Mouse (Mus musculus) lung, postnatal 0 days (tissue): ENCODE measurements around the gene Gm15217. TPM values are rescaled to one million over a fixed set of nuclear protein-coding genes. Genes with fewer than 3 reads are reported as not detected.

Source experiments
- ATAC-seq: fragments of 200-750 bp; cut with Nextera tagmentation; 2 replicates; pipeline ENCODE4 v1.8.0; 2017; ENCODE audit warnings: moderate library complexity
- DNase-seq: peaks from one replicate; pipeline ENCODE4 v3.0.0-alpha.2; 2016; ENCODE audit warnings: low spot score
- H3K27ac ChIP-seq: fragments of 300-500 bp; sonication (generic); 2 replicates; pipeline ENCODE4 v1.5.1; 2014; ENCODE audit warnings: antibody characterized with exemption, mild to moderate bottlenecking, low read length, mixed read lengths
- H3K27me3 ChIP-seq: fragments of 300-500 bp; sonication (generic); replicated peaks from 2 replicates; pipeline ENCODE4 v1.6.1; 2014; ENCODE audit warnings: low read length, mixed read lengths; ENCODE audit not compliant: insufficient read depth
- H3K36me3 ChIP-seq: fragments of 300-500 bp; sonication (generic); 2 replicates; pipeline ENCODE4 v1.6.1; 2014; ENCODE audit warnings: low read length, mixed read lengths; ENCODE audit not compliant: insufficient read depth
- H3K4me1 ChIP-seq: fragments of 300-500 bp; sonication (generic); 2 replicates; pipeline ENCODE4 v1.6.1; 2014; ENCODE audit warnings: antibody characterized with exemption, low read depth, low read length, mixed read lengths; ENCODE audit not compliant: insufficient read depth
- H3K4me2 ChIP-seq: fragments of 300-500 bp; sonication (generic); replicated peaks from 2 replicates; pipeline ENCODE4 v1.6.1; 2014; ENCODE audit warnings: low read depth, mild to moderate bottlenecking, low read length, moderate library complexity, mixed read lengths
- H3K4me3 ChIP-seq: fragments of 300-500 bp; sonication (generic); 2 replicates; pipeline ENCODE4 v1.5.1; 2014; ENCODE audit warnings: low read depth, low read length
- H3K9ac ChIP-seq: fragments of 300-500 bp; sonication (generic); replicated peaks from 2 replicates; pipeline ENCODE4 v1.6.1; 2014; ENCODE audit warnings: low read depth, mild to moderate bottlenecking
- H3K9me3 ChIP-seq: fragments of 300-500 bp; sonication (generic); 2 replicates; pipeline ENCODE4 v1.6.1; 2016; ENCODE audit warnings: low read length, mixed read lengths
- CTCF ChIP-seq: IDR thresholded peaks from 2 replicates; pipeline ENCODE4 v1.5.1; 2016; ENCODE audit warnings: antibody characterized with exemption, mild to moderate bottlenecking
- EP300 ChIP-seq: IDR thresholded peaks from 2 replicates; pipeline ENCODE4 v1.6.1; 2016; ENCODE audit warnings: antibody characterized with exemption, mild to moderate bottlenecking, control low read depth
- WGBS: fragments of 180-500 bp; shearing (Covaris S2); extraction: QIAGEN DNeasy Blood & Tissue Kit; methylation state at CpG from one replicate; pipeline ENCODE4 v1.1.7; 2014; 5-methylcytosine and 5-hydroxymethylcytosine counted together
- polyA plus RNA-seq: library from polyadenylated mRNA; unstranded; fragments of >200 nt; fragmentation: Nextera tagmentation; extraction: Ambion mirVana; gene quantifications from 2 replicates; pipeline ENCODE4 v1.2.1, GENCODE M21; 2015

Gene Gm15217
- polyA plus RNA-seq, result 0.76 and 0.93 TPM in 2 replicates

- ATAC-seq (peak; percentile 32), DNase-seq (peak; percentile 17)
- Histone ChIP-seq H3K9ac (0 out of 2 replicates have a peak within 1 kb of the TSS, but pooled peaks have one; percentile 16), H3K4me2 (peak within 1 kb of the TSS; percentile 56), H3K27ac (peak within 1 kb of the TSS; percentile 43; the same call in 1 of the 2 replicates), H3K27me3 (no peaks in the 10 kb centered on the region), H3K36me3 (no peaks in the 10 kb centered on the region), H3K4me1 (peaks cover 16% of the 10 kb centered on the region), H3K9me3 (no peaks in the 10 kb centered on the region), H3K4me3 (0 out of 2 replicates have a peak within 1 kb of the TSS, but pooled peaks have one; percentile 17)
- 62% methylated on average over 12 of the region's 12 CpGs for WGBS
- TF ChIP-seq CTCF (no peak), EP300 (no peak)
Observed at GRCm38 (mm10) chr14:46379285-46379684, at the start of gene Gm15217. Gene Gm15217 (plus strand): TSS chr14:46379414.

GRCm38 (mm10) chr14:46333421-46334237 lies 45.6 kb upstream of the Gm15217 start:
- TF ChIP-seq EP300 (no peak), CTCF (no peak)
- ATAC-seq (peak; percentile 23), DNase-seq (peak; percentile 33)
- H3K9ac ChIP-seq, result no peak overlapping the region
- WGBS, result 57% methylated on average over 8 of the region's 8 CpGs
- no peaks in the 10 kb centered on the region for H3K27me3 ChIP-seq
- no peaks in the 10 kb centered on the region for H3K9me3 ChIP-seq
- peaks cover 7% of the 10 kb centered on the region for H3K4me1 ChIP-seq
- no peaks in the 10 kb centered on the region for H3K36me3 ChIP-seq
- no peak overlapping the region for H3K27ac ChIP-seq
- no peak overlapping the region for H3K4me2 ChIP-seq
- no peak overlapping the region for H3K4me3 ChIP-seq

GRCm38 (mm10) chr14:46338801-46339200 lies 40.4 kb upstream of the Gm15217 start:
- no peak overlapping the region for H3K27ac ChIP-seq
- no peak overlapping the region for H3K4me3 ChIP-seq
- no peaks in the 10 kb centered on the region for H3K27me3 ChIP-seq
- TF ChIP-seq CTCF (no peak), EP300 (no peak)
- no peak overlapping the region for H3K9ac ChIP-seq
- no peak for ATAC-seq
- peaks cover 1% of the 10 kb centered on the region; the same call in 1 of the 2 replicates for H3K4me1 ChIP-seq
- H3K36me3 ChIP-seq, result no peaks in the 10 kb centered on the region
- 58% methylated on average over 11 of the region's 11 CpGs for WGBS
- DNase-seq, result no peak
- no peak overlapping the region for H3K4me2 ChIP-seq
- H3K9me3 ChIP-seq, result no peaks in the 10 kb centered on the region

GRCm38 (mm10) chr14:46344750-46345149 lies 34.5 kb upstream of the Gm15217 start:
- DNase-seq (no peak), ATAC-seq (no peak)
- no peaks in the 10 kb centered on the region for H3K9me3 ChIP-seq
- H3K27ac ChIP-seq, result no peak overlapping the region
- no peak overlapping the region for H3K9ac ChIP-seq
- H3K27me3 ChIP-seq, result no peaks in the 10 kb centered on the region
- no peaks in the 10 kb centered on the region for H3K36me3 ChIP-seq
- no peak overlapping the region for H3K4me3 ChIP-seq
- TF ChIP-seq EP300 (no peak), CTCF (no peak)
- H3K4me2 ChIP-seq, result no peak overlapping the region
- no peaks in the 10 kb centered on the region for H3K4me1 ChIP-seq

- ATAC-seq, result no peak
- no peak overlapping the region for H3K4me3 ChIP-seq
- H3K4me1 ChIP-seq, result no peaks in the 10 kb centered on the region
- no peak for DNase-seq
- H3K4me2 ChIP-seq, result no peak overlapping the region
- no peak overlapping the region for H3K9ac ChIP-seq
- TF ChIP-seq EP300 (no peak), CTCF (no peak)
- no peaks in the 10 kb centered on the region for H3K27me3 ChIP-seq
- H3K27ac ChIP-seq, result no peak overlapping the region
- H3K9me3 ChIP-seq, result no peaks in the 10 kb centered on the region
- H3K36me3 ChIP-seq, result no peaks in the 10 kb centered on the region
- 69% methylated on average over 7 of the region's 7 CpGs for WGBS
Observed at GRCm38 (mm10) chr14:46357286-46357685, 21.9 kb upstream of the Gm15217 start.

- no peak overlapping the region for H3K9ac ChIP-seq
- H3K9me3 ChIP-seq, result no peaks in the 10 kb centered on the region
- no peak overlapping the region for H3K27ac ChIP-seq
- DNase-seq, result peak; percentile 14
- TF ChIP-seq EP300, result no peak
- TF ChIP-seq CTCF, result no peak
- no peaks in the 10 kb centered on the region for H3K4me1 ChIP-seq
- no peak for ATAC-seq
- H3K27me3 ChIP-seq, result no peaks in the 10 kb centered on the region
- H3K36me3 ChIP-seq, result no peaks in the 10 kb centered on the region
- no peak overlapping the region for H3K4me2 ChIP-seq
- no peak overlapping the region for H3K4me3 ChIP-seq
- 63% methylated on average over 8 of the region's 8 CpGs for WGBS
Observed at GRCm38 (mm10) chr14:46357696-46358095, 21.5 kb upstream of the Gm15217 start.
